Mouse (Mus musculus): ENCODE results near the gene Elk3. TPM values are rescaled to one million over a fixed set of nuclear protein-coding genes. Genes with fewer than 3 reads are reported as not detected.

Gene Elk3
- polyA plus RNA-seq, 1 experiment: 8.0 TPM

GRCm38 (mm10) chr10:93255294-93255693 is 55.6 kb downstream of the Elk3 start:
- peaks cover 4% of the 10 kb centered on the region; the same call in 1 of the 2 replicates for H3K4me1 ChIP-seq (ENCODE audit: control insufficient read depth, insufficient read depth, insufficient read length, low read length)
- H3K27ac ChIP-seq (replicated peaks; ENCODE audit: low read depth, low read length): no peak overlapping the region
- H3K4me3 ChIP-seq (ENCODE audit: insufficient read depth, low read depth, low read length): no peak overlapping the region

GRCm38 (mm10) chr10:93253156-93253555 is 57.8 kb downstream of the Elk3 start:
- Histone ChIP-seq H3K27ac (replicated peaks; ENCODE audit: low read depth, low read length) (no peak overlapping the region), H3K4me3 (ENCODE audit: insufficient read depth, low read depth, low read length) (no peak overlapping the region), H3K4me1 (ENCODE audit: control insufficient read depth, insufficient read depth, insufficient read length, low read length) (peaks cover 4% of the 10 kb centered on the region; the same call in 1 of the 2 replicates)

GRCm38 (mm10) chr10:93252661-93253060 is 58.3 kb downstream of the Elk3 start:
- Histone ChIP-seq H3K27ac (replicated peaks; ENCODE audit: low read depth, low read length) (no peak overlapping the region), H3K4me3 (ENCODE audit: insufficient read depth, low read depth, low read length) (no peak overlapping the region), H3K4me1 (ENCODE audit: control insufficient read depth, insufficient read depth, insufficient read length, low read length) (peaks cover 4% of the 10 kb centered on the region; the same call in 1 of the 2 replicates)

- Histone ChIP-seq H3K4me3 (ENCODE audit: insufficient read depth, low read depth, low read length) (no peak overlapping the region), H3K27ac (replicated peaks; ENCODE audit: low read depth, low read length) (no peak overlapping the region)
Measured at GRCm38 (mm10) chr10:93251426-93251825, 59.5 kb downstream of the Elk3 start.

GRCm38 (mm10) chr10:93250436-93251317 is 60.3 kb downstream of the Elk3 start:
- peaks cover 4% of the 10 kb centered on the region; the same call in 1 of the 2 replicates for H3K4me1 ChIP-seq (ENCODE audit: control insufficient read depth, insufficient read depth, insufficient read length, low read length)
- no peak overlapping the region for H3K27ac ChIP-seq (replicated peaks; ENCODE audit: low read depth, low read length)
- H3K4me3 ChIP-seq (ENCODE audit: insufficient read depth, low read depth, low read length): no peak overlapping the region

More at GRCm38 (mm10) chr10:93251426-93251825, 59.5 kb downstream of the Elk3 start:
- H3K4me1 ChIP-seq (ENCODE audit: control insufficient read depth, insufficient read depth, insufficient read length, low read length): peaks cover 4% of the 10 kb centered on the region; the same call in 1 of the 2 replicates

GRCm38 (mm10) chr10:93249901-93250300 is 61.0 kb downstream of the Elk3 start:
- H3K27ac ChIP-seq (replicated peaks; ENCODE audit: low read depth, low read length): no peak overlapping the region
- H3K4me1 ChIP-seq (ENCODE audit: control insufficient read depth, insufficient read depth, insufficient read length, low read length): peaks cover 4% of the 10 kb centered on the region; the same call in 1 of the 2 replicates
- no peak overlapping the region for H3K4me3 ChIP-seq (ENCODE audit: insufficient read depth, low read depth, low read length)

- H3K4me1 ChIP-seq (ENCODE audit: control insufficient read depth, insufficient read depth, insufficient read length, low read length): no peaks in the 10 kb centered on the region; the same call in 1 of the 2 replicates
- H3K27ac ChIP-seq (replicated peaks; ENCODE audit: low read depth, low read length): no peak overlapping the region
Measured at GRCm38 (mm10) chr10:93248416-93248815, 62.5 kb downstream of the Elk3 start.

GRCm38 (mm10) chr10:93247902-93248301 is 63.0 kb downstream of the Elk3 start:
- H3K27ac ChIP-seq (replicated peaks; ENCODE audit: low read depth, low read length): no peak overlapping the region
- H3K4me1 ChIP-seq (ENCODE audit: control insufficient read depth, insufficient read depth, insufficient read length, low read length): no peaks in the 10 kb centered on the region; the same call in 1 of the 2 replicates
- H3K4me3 ChIP-seq (ENCODE audit: insufficient read depth, low read depth, low read length): no peak overlapping the region

More at GRCm38 (mm10) chr10:93248416-93248815, 62.5 kb downstream of the Elk3 start:
- no peak overlapping the region for H3K4me3 ChIP-seq (ENCODE audit: insufficient read depth, low read depth, low read length)

GRCm38 (mm10) chr10:93247422-93247821 is 63.5 kb downstream of the Elk3 start:
- Histone ChIP-seq H3K4me1 (ENCODE audit: control insufficient read depth, insufficient read depth, insufficient read length, low read length) (no peaks in the 10 kb centered on the region; the same call in 1 of the 2 replicates), H3K27ac (replicated peaks; ENCODE audit: low read depth, low read length) (no peak overlapping the region), H3K4me3 (ENCODE audit: insufficient read depth, low read depth, low read length) (no peak overlapping the region)

GRCm38 (mm10) chr10:93246185-93246920 is 64.6 kb downstream of the Elk3 start:
- H3K27ac ChIP-seq (replicated peaks; ENCODE audit: low read depth, low read length): no peak overlapping the region
- no peak overlapping the region for H3K4me3 ChIP-seq (ENCODE audit: insufficient read depth, low read depth, low read length)
- H3K4me1 ChIP-seq (ENCODE audit: control insufficient read depth, insufficient read depth, insufficient read length, low read length): peaks cover 3% of the 10 kb centered on the region; the same call in 1 of the 2 replicates

- H3K27ac ChIP-seq (replicated peaks; ENCODE audit: low read depth, low read length): no peak overlapping the region
- H3K4me3 ChIP-seq (ENCODE audit: insufficient read depth, low read depth, low read length): no peak overlapping the region
- peaks cover 3% of the 10 kb centered on the region; the same call in 1 of the 2 replicates for H3K4me1 ChIP-seq (ENCODE audit: control insufficient read depth, insufficient read depth, insufficient read length, low read length)
Measured at GRCm38 (mm10) chr10:93244209-93244705, 66.7 kb downstream of the Elk3 start.

- Histone ChIP-seq H3K27ac (replicated peaks; ENCODE audit: low read depth, low read length) (no peak overlapping the region), H3K4me3 (ENCODE audit: insufficient read depth, low read depth, low read length) (no peak overlapping the region), H3K4me1 (ENCODE audit: control insufficient read depth, insufficient read depth, insufficient read length, low read length) (peaks cover 3% of the 10 kb centered on the region; the same call in 1 of the 2 replicates)
Measured at GRCm38 (mm10) chr10:93242861-93243260, 68.1 kb downstream of the Elk3 start.

GRCm38 (mm10) chr10:93242208-93242607 is 68.7 kb downstream of the Elk3 start:
- peaks cover 3% of the 10 kb centered on the region; the same call in 1 of the 2 replicates for H3K4me1 ChIP-seq (ENCODE audit: control insufficient read depth, insufficient read depth, insufficient read length, low read length)
- no peak overlapping the region for H3K4me3 ChIP-seq (ENCODE audit: insufficient read depth, low read depth, low read length)
- peak overlapping the region; percentile 45; the same call in 1 of the 2 replicates for H3K27ac ChIP-seq (replicated peaks; ENCODE audit: low read depth, low read length)

GRCm38 (mm10) chr10:93239201-93239806 is 71.6 kb downstream of the Elk3 start:
- Histone ChIP-seq H3K4me1 (ENCODE audit: control insufficient read depth, insufficient read depth, insufficient read length, low read length) (peaks cover 3% of the 10 kb centered on the region; the same call in 1 of the 2 replicates), H3K4me3 (ENCODE audit: insufficient read depth, low read depth, low read length) (no peak overlapping the region), H3K27ac (replicated peaks; ENCODE audit: low read depth, low read length) (no peak overlapping the region)
